17 mouse cellular contexts compared by ENCODE assay signal in the genomic region with DNA sequence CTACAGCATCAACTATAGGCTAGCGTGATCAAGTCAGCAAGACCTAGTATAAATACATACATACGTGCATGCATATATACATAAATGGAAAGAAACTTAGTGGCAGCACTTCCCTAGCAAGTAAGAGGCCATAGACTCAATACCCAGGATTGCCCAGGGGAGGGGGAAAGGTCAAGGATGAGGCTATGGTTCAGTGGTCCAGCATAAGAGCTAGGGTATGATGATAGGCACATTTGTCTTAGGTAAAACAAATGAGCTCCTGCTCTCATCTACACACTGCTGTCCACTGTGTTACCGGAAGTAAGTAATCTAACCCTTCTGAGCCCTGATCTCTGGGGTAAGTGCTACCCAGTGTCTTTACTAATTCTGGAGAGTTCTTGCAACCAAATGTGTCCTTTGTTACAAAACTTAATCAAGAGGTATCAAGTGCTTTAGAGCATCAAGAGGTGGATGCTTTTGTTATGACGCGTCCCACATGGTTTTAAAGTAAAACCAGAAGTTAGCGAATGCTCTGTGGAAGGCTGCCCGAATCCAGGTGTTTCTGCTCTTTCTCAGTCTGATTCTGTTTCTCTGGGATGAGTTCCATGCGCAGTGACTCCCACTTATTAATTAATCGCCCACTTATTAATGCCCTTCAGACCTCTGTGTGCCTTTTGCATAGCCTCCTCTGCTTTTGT. TPM values are rescaled to one million over a fixed set of nuclear protein-coding genes. Genes with fewer than 3 reads are reported as not detected.
A peak's percentile ranks its signal among the peaks of the same experiment; 100 is the strongest.
DNase-seq lines count a peak whose midpoint lies in the region; ATAC-seq lines count a peak whose summit lies in the region.
"Had no signal": no experiment of that assay in that cellular context is flagged by ENCODE, and none has a peak within 500 bp of the region (broad histone marks: within the 10 kb centered on the region; RNA-seq: fewer than 3 reads in every experiment).

No protein-coding gene starts in this region.

- 0 out of 2 replicates have a peak overlapping the region, but pooled peaks have one; percentile 15 for H3K4me2 ChIP-seq in kidney, embryonic 16.5 days (replicated peaks; ENCODE audit: low read depth, low read length)
- peak overlapping the region; percentile 7; the same call in 1 of the 2 replicates for H3K4me2 ChIP-seq in midbrain, embryonic 13.5 days (replicated peaks)
- H3K4me2 ChIP-seq: embryonic facial prominence, embryonic 15.5 days; heart, embryonic 13.5 days had no signal

- peaks cover 28% of the 10 kb centered on the region for H3K4me1 ChIP-seq in kidney, embryonic 16.5 days (ENCODE audit: insufficient read depth, low read length)
- peaks cover 31% of the 10 kb centered on the region for H3K4me1 ChIP-seq in midbrain, embryonic 13.5 days (replicated peaks)
- H3K4me1 ChIP-seq in midbrain, embryonic 10.5 days: peaks cover 34% of the 10 kb centered on the region

- no peaks in the 10 kb centered on the region for H3K36me3 ChIP-seq in kidney, embryonic 16.5 days (ENCODE audit: insufficient read depth, low read length)
- no peaks in the 10 kb centered on the region for H3K36me3 ChIP-seq in midbrain, embryonic 13.5 days
- H3K36me3 ChIP-seq in midbrain, embryonic 10.5 days: no peaks in the 10 kb centered on the region
- H3K36me3 ChIP-seq: embryonic facial prominence, embryonic 15.5 days; heart, embryonic 13.5 days had no signal

- WGBS in kidney, embryonic 16.5 days: 57% methylated on average over 9 of the region's 9 CpGs
- WGBS in midbrain, embryonic 13.5 days: 79% methylated on average over 9 of the region's 9 CpGs
- WGBS in midbrain, embryonic 10.5 days: 75% methylated on average over 9 of the region's 9 CpGs

- H3K9me3 ChIP-seq in kidney, embryonic 16.5 days (ENCODE audit: low read length): no peaks in the 10 kb centered on the region
- no peaks in the 10 kb centered on the region for H3K9me3 ChIP-seq in midbrain, embryonic 13.5 days
- H3K9me3 ChIP-seq in midbrain, embryonic 10.5 days (replicated peaks): no peaks in the 10 kb centered on the region
- H3K9me3 ChIP-seq: embryonic facial prominence, embryonic 15.5 days; heart, embryonic 13.5 days had no signal

- no peak overlapping the region for H3K27ac ChIP-seq in kidney, embryonic 16.5 days (ENCODE audit: low read length)
- H3K27ac ChIP-seq in midbrain, embryonic 13.5 days: no peak overlapping the region
- H3K27ac ChIP-seq in midbrain, embryonic 10.5 days (replicated peaks): no peak overlapping the region
- H3K27ac ChIP-seq: embryonic facial prominence, embryonic 15.5 days; heart, embryonic 13.5 days had no signal

- H3K27me3 ChIP-seq in kidney, embryonic 16.5 days (ENCODE audit: insufficient read depth, low read length): no peaks in the 10 kb centered on the region
- H3K27me3 ChIP-seq in midbrain, embryonic 13.5 days: 0 out of 2 replicates have a peak, but pooled peaks cover 3% of the 10 kb centered on the region
- 0 out of 2 replicates have a peak, but pooled peaks cover 7% of the 10 kb centered on the region for H3K27me3 ChIP-seq in midbrain, embryonic 10.5 days (ENCODE audit: low read depth, poor library complexity, severe bottlenecking)
- H3K27me3 ChIP-seq: embryonic facial prominence, embryonic 15.5 days; heart, embryonic 13.5 days had no signal

- 0 out of 2 replicates have a peak overlapping the region, but pooled peaks have one; percentile 22 for H3K9ac ChIP-seq in kidney, embryonic 16.5 days (replicated peaks; ENCODE audit: low read length)
- no peak overlapping the region for H3K9ac ChIP-seq in midbrain, embryonic 13.5 days (replicated peaks)
- H3K9ac ChIP-seq: embryonic facial prominence, embryonic 15.5 days; heart, embryonic 13.5 days had no signal

- H3K4me3 ChIP-seq in kidney, embryonic 16.5 days (ENCODE audit: low read length): no peak overlapping the region
- no peak overlapping the region for H3K4me3 ChIP-seq in midbrain, embryonic 13.5 days (replicated peaks)
- no peak overlapping the region for H3K4me3 ChIP-seq in midbrain, embryonic 10.5 days
- H3K4me3 ChIP-seq: embryonic facial prominence, embryonic 15.5 days; heart, embryonic 13.5 days had no signal

- DNase-seq in cerebellum, adult 9-10 months: peak; percentile 24
- no peak for DNase-seq in cerebellum, postnatal 25 days
- no peak for DNase-seq in kidney, postnatal 25 days
- no peak for DNase-seq in midbrain, embryonic 10.5 days (ENCODE audit: low spot score)
- DNase-seq in neural tube, embryonic 10.5 days (ENCODE audit: extremely low spot score, low spot score): peak; percentile 25
- DNase-seq in adrenal gland, postnatal 25 days: no peak
- DNase-seq: adrenal gland, postnatal 14 days; cerebellum, adult 8-10 months; gastrocnemius, postnatal 36 days; heart, postnatal 4 days; kidney, adult 9 months; right cerebral cortex, postnatal 14 days; thymus, postnatal 36 days had no signal

- ATAC-seq in kidney, embryonic 16.5 days (ENCODE audit: low FRiP score, low TSS enrichment): no peak
- no peak for ATAC-seq in midbrain, embryonic 13.5 days

RNA-seq across cellular contexts. Expression of a gene that starts 3.5 kb away (rescaled TPM):
- polyA plus RNA-seq in kidney, embryonic 16.5 days (2015; fragmentation: Nextera tagmentation; extraction: Ambion mirVana): 13.3 and 18.4 TPM in 2 replicates
- polyA plus RNA-seq in midbrain, embryonic 13.5 days (2015; fragmentation: Nextera tagmentation; extraction: Ambion mirVana): 38.2 and 38.4 TPM in 2 replicates
- polyA plus RNA-seq in midbrain, embryonic 10.5 days (2016; fragmentation: Nextera tagmentation; extraction: Ambion mirVana): 14.0 and 16.8 TPM in 2 replicates
- total RNA-seq in adrenal gland, postnatal 25 days (2021): 19.7 and 20.7 TPM in 2 replicates

RNA-seq across cellular contexts. Expression of a gene that starts 3.6 kb away (rescaled TPM):
- 42.4 and 42.8 TPM in 2 replicates for polyA plus RNA-seq in kidney, embryonic 16.5 days (2015; fragmentation: Nextera tagmentation; extraction: Ambion mirVana)
- 26.9 and 28.9 TPM in 2 replicates for polyA plus RNA-seq in midbrain, embryonic 13.5 days (2015; fragmentation: Nextera tagmentation; extraction: Ambion mirVana)
- 38.3 and 39.6 TPM in 2 replicates for polyA plus RNA-seq in midbrain, embryonic 10.5 days (2016; fragmentation: Nextera tagmentation; extraction: Ambion mirVana)
- total RNA-seq in adrenal gland, postnatal 25 days (2021): 15.1 and 23.8 TPM in 2 replicates

Comparison
In these comparisons a context has a peak if more than half of its experiments do, and no peak if none do; other contexts are left out.
1. DNase-seq: peak in cerebellum, adult 9-10 months (single experiment) and neural tube, embryonic 10.5 days (single experiment); none in cerebellum, postnatal 25 days (0 of 2), kidney, postnatal 25 days (0 of 2), midbrain, embryonic 10.5 days (single experiment) and adrenal gland, postnatal 25 days (single experiment).